Mouse (Mus musculus): ENCODE results near the gene Pinlyp. TPM values are rescaled to one million over a fixed set of nuclear protein-coding genes. Genes with fewer than 3 reads are reported as not detected.

Gene Pinlyp
- polyA plus RNA-seq, 1 experiment = not detected

GRCm38 (mm10) chr7:24586828-24587227 lies 40.9 kb upstream of the Pinlyp start:
- no peak for TF ChIP-seq CTCF (IDR thresholded peaks at IDR 0.05; ENCODE audit: low read depth, low read length)
- TF ChIP-seq POLR2A (IDR thresholded peaks at IDR 0.05; ENCODE audit: borderline replicate concordance, low read depth, low read length) = no peak
- Histone ChIP-seq H3K4me3 (ENCODE audit: insufficient read depth, low read length) (no peak overlapping the region), H3K27ac (ENCODE audit: insufficient read depth, low read depth, low read length) (no peak overlapping the region), H3K4me1 (ENCODE audit: control insufficient read depth, insufficient read depth, low read length) (no peaks in the 10 kb centered on the region)

GRCm38 (mm10) chr7:24585995-24586394 lies 40.1 kb upstream of the Pinlyp start:
- Histone ChIP-seq H3K27ac (ENCODE audit: insufficient read depth, low read depth, low read length) (no peak overlapping the region), H3K4me1 (ENCODE audit: control insufficient read depth, insufficient read depth, low read length) (no peaks in the 10 kb centered on the region), H3K4me3 (ENCODE audit: insufficient read depth, low read length) (no peak overlapping the region)
- TF ChIP-seq CTCF (IDR thresholded peaks at IDR 0.05; ENCODE audit: low read depth, low read length) (no peak), POLR2A (IDR thresholded peaks at IDR 0.05; ENCODE audit: borderline replicate concordance, low read depth, low read length) (no peak)

- Histone ChIP-seq H3K4me3 (ENCODE audit: insufficient read depth, low read length) (no peak overlapping the region), H3K4me1 (ENCODE audit: control insufficient read depth, insufficient read depth, low read length) (no peaks in the 10 kb centered on the region), H3K27ac (ENCODE audit: insufficient read depth, low read depth, low read length) (no peak overlapping the region)
- TF ChIP-seq POLR2A (IDR thresholded peaks at IDR 0.05; ENCODE audit: borderline replicate concordance, low read depth, low read length) (no peak), CTCF (IDR thresholded peaks at IDR 0.05; ENCODE audit: low read depth, low read length) (no peak)
These were observed 39.0 kb upstream of the Pinlyp start for GRCm38 (mm10) chr7:24584876-24585275.

- H3K4me3 ChIP-seq (ENCODE audit: insufficient read depth, low read length) = no peak overlapping the region
These were observed 31.9 kb upstream of the Pinlyp start for GRCm38 (mm10) chr7:24577811-24578210.

GRCm38 (mm10) chr7:24574224-24574796 lies 28.4 kb upstream of the Pinlyp start:
- TF ChIP-seq POLR2A (IDR thresholded peaks at IDR 0.05; ENCODE audit: borderline replicate concordance, low read depth, low read length) = no peak
- no peak for TF ChIP-seq CTCF (IDR thresholded peaks at IDR 0.05; ENCODE audit: low read depth, low read length)
- H3K27ac ChIP-seq (ENCODE audit: insufficient read depth, low read depth, low read length) = no peak overlapping the region
- no peaks in the 10 kb centered on the region for H3K4me1 ChIP-seq (ENCODE audit: control insufficient read depth, insufficient read depth, low read length)
- no peak overlapping the region for H3K4me3 ChIP-seq (ENCODE audit: insufficient read depth, low read length)

More at GRCm38 (mm10) chr7:24577811-24578210, 31.9 kb upstream of the Pinlyp start:
- H3K27ac ChIP-seq (ENCODE audit: insufficient read depth, low read depth, low read length) = no peak overlapping the region
- H3K4me1 ChIP-seq (ENCODE audit: control insufficient read depth, insufficient read depth, low read length) = no peaks in the 10 kb centered on the region
- TF ChIP-seq CTCF (IDR thresholded peaks at IDR 0.05; ENCODE audit: low read depth, low read length) = no peak
- TF ChIP-seq POLR2A (IDR thresholded peaks at IDR 0.05; ENCODE audit: borderline replicate concordance, low read depth, low read length) = no peak

GRCm38 (mm10) chr7:24572455-24572854 lies 26.5 kb upstream of the Pinlyp start:
- TF ChIP-seq CTCF (IDR thresholded peaks at IDR 0.05; ENCODE audit: low read depth, low read length) = 0 out of 2 replicates have a peak, but pooled peaks have one; percentile 32
- no peak for TF ChIP-seq POLR2A (IDR thresholded peaks at IDR 0.05; ENCODE audit: borderline replicate concordance, low read depth, low read length)
- Histone ChIP-seq H3K4me3 (ENCODE audit: insufficient read depth, low read length) (no peak overlapping the region), H3K27ac (ENCODE audit: insufficient read depth, low read depth, low read length) (no peak overlapping the region), H3K4me1 (ENCODE audit: control insufficient read depth, insufficient read depth, low read length) (no peaks in the 10 kb centered on the region)

GRCm38 (mm10) chr7:24571071-24571470 lies 25.2 kb upstream of the Pinlyp start:
- no peak overlapping the region for H3K4me3 ChIP-seq (ENCODE audit: insufficient read depth, low read length)
- TF ChIP-seq POLR2A (IDR thresholded peaks at IDR 0.05; ENCODE audit: borderline replicate concordance, low read depth, low read length) = no peak
- H3K27ac ChIP-seq (ENCODE audit: insufficient read depth, low read depth, low read length) = no peak overlapping the region
- H3K4me1 ChIP-seq (ENCODE audit: control insufficient read depth, insufficient read depth, low read length) = no peaks in the 10 kb centered on the region

GRCm38 (mm10) chr7:24568512-24568911 lies 22.6 kb upstream of the Pinlyp start:
- TF ChIP-seq POLR2A (IDR thresholded peaks at IDR 0.05; ENCODE audit: borderline replicate concordance, low read depth, low read length) = no peak
- H3K27ac ChIP-seq (ENCODE audit: insufficient read depth, low read depth, low read length) = no peak overlapping the region
- H3K4me1 ChIP-seq (ENCODE audit: control insufficient read depth, insufficient read depth, low read length) = no peaks in the 10 kb centered on the region
- no peak overlapping the region for H3K4me3 ChIP-seq (ENCODE audit: insufficient read depth, low read length)

- no peak overlapping the region for H3K27ac ChIP-seq (ENCODE audit: insufficient read depth, low read depth, low read length)
- H3K4me3 ChIP-seq (ENCODE audit: insufficient read depth, low read length) = no peak overlapping the region
- H3K4me1 ChIP-seq (ENCODE audit: control insufficient read depth, insufficient read depth, low read length) = no peaks in the 10 kb centered on the region
- TF ChIP-seq CTCF (IDR thresholded peaks at IDR 0.05; ENCODE audit: low read depth, low read length) (no peak), POLR2A (IDR thresholded peaks at IDR 0.05; ENCODE audit: borderline replicate concordance, low read depth, low read length) (no peak)
These were observed 20.3 kb upstream of the Pinlyp start for GRCm38 (mm10) chr7:24566206-24566605.

GRCm38 (mm10) chr7:24565627-24566026 lies 19.7 kb upstream of the Pinlyp start:
- TF ChIP-seq POLR2A (IDR thresholded peaks at IDR 0.05; ENCODE audit: borderline replicate concordance, low read depth, low read length) (no peak), CTCF (IDR thresholded peaks at IDR 0.05; ENCODE audit: low read depth, low read length) (no peak)
- no peak overlapping the region for H3K27ac ChIP-seq (ENCODE audit: insufficient read depth, low read depth, low read length)
- H3K4me1 ChIP-seq (ENCODE audit: control insufficient read depth, insufficient read depth, low read length) = no peaks in the 10 kb centered on the region
- H3K4me3 ChIP-seq (ENCODE audit: insufficient read depth, low read length) = no peak overlapping the region
